Mouse (Mus musculus) G1E (cell line): ENCODE results near the gene Adal. TPM values are rescaled to one million over a fixed set of nuclear protein-coding genes. Genes with fewer than 3 reads are reported as not detected.

Experiments used
- ATAC-seq: 2 replicates; pipeline ENCODE4 v1.8.0; 2016; ENCODE audit warnings: mild to moderate bottlenecking; ENCODE audit not compliant: insufficient number of reproducible peaks, poor library complexity, low FRiP score, severe bottlenecking; ENCODE audit errors: extremely low read depth
- DNase-seq: peaks from one replicate; pipeline ENCODE4 v3.0.0; 2012; ENCODE audit warnings: low spot score
- H3K27me3 ChIP-seq: 2 replicates; pipeline ENCODE4 v1.6.1; 2012; ENCODE audit warnings: mild to moderate bottlenecking, low read length, inconsistent platforms; ENCODE audit not compliant: insufficient read depth
- H3K36me3 ChIP-seq: replicated peaks from 2 replicates; pipeline ENCODE3; 2012; ENCODE audit warnings: mild to moderate bottlenecking, inconsistent platforms
- H3K4me1 ChIP-seq: 2 replicates; pipeline ENCODE4 v1.6.1; 2012; ENCODE audit warnings: low read depth, low read length, inconsistent platforms, mixed read lengths; ENCODE audit not compliant: insufficient read depth
- H3K4me3 ChIP-seq: 2 replicates; pipeline ENCODE4 v1.5.1; 2012; ENCODE audit warnings: low read depth, mild to moderate bottlenecking, inconsistent platforms, low read length, moderate library complexity, mixed read lengths
- H3K9me3 ChIP-seq: replicated peaks from 2 replicates; pipeline ENCODE4 v1.6.1; 2012; ENCODE audit warnings: inconsistent platforms
- CTCF ChIP-seq: IDR thresholded peaks from 2 replicates; pipeline ENCODE4 v1.5.1; 2012; ENCODE audit warnings: low read depth, low read length, inconsistent platforms, mixed read lengths
- GATA1 ChIP-seq: IDR thresholded peaks from 2 replicates; pipeline ENCODE4 v1.6.1; 2012; ENCODE audit warnings: borderline replicate concordance, low read length, inconsistent platforms, mixed read lengths
- GATA2 ChIP-seq: IDR thresholded peaks from 2 replicates; pipeline ENCODE4 v1.6.1; 2012; ENCODE audit warnings: low read depth, low read length, inconsistent platforms, borderline replicate concordance
- POLR2AphosphoS5 ChIP-seq: IDR thresholded peaks from 2 replicates; pipeline ENCODE4 v1.6.1; 2012; ENCODE audit warnings: low read depth, low read length, inconsistent platforms; ENCODE audit not compliant: insufficient replicate concordance
- TAL1 ChIP-seq: conservative IDR thresholded peaks from 2 replicates; pipeline ENCODE4 v1.6.1; 2012; ENCODE audit warnings: low read depth, low read length, inconsistent platforms, mixed read lengths
- polyA plus RNA-seq: library from polyadenylated mRNA; stranded (reverse); fragments of >175 nt; gene quantifications from 2 replicates; pipeline ENCODE4 v1.2.3, GENCODE M21; 2012
- total RNA-seq, 2 experiments: library from RNA; stranded (forward) in 1 of 2; stranded (reverse) in 1 of 2; fragments of 200-1000 nt in 1 of 2; fragments of >200 nt in 1 of 2; fragmentation: Nextera tagmentation in 1 of 2; gene quantifications; 2 replicates each; pipeline ENCODE4 v1.2.3; 2014 to 2017

Adal gene
- total and polyA plus RNA-seq, 3 experiments = 2.9 to 25.1 (median 15.2) TPM

DNA sequence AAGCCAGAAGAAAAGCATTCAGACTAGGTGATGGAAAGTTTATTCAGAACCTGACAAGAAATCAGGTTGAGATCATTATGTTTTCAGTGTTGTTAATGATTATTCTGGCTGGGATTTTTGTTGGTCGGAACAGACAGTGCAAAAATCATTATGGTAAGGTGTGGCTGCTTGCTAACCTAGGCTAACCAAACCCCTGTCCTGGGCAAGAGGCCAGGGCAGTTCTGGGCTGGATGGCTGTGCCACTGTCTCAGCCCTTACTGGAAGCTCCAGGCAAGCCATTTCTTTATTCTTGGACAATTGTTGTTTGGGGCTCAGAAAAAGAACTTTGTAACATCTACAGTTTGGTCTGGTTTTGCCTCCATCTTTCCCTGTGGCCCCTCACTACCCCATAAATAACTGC, 12.7 kb upstream of the Adal start:
- H3K4me1 ChIP-seq = no peaks in the 10 kb centered on the region
- no peak for DNase-seq
- no peaks in the 10 kb centered on the region for H3K36me3 ChIP-seq
- TF ChIP-seq TAL1 (no peak), GATA2 (no peak), GATA1 (no peak), POLR2AphosphoS5 (no peak), CTCF (no peak)
- H3K4me3 ChIP-seq = no peak overlapping the region
- H3K9me3 ChIP-seq = no peaks in the 10 kb centered on the region
- no peak for ATAC-seq
- peaks cover 27% of the 10 kb centered on the region for H3K27me3 ChIP-seq

DNA sequence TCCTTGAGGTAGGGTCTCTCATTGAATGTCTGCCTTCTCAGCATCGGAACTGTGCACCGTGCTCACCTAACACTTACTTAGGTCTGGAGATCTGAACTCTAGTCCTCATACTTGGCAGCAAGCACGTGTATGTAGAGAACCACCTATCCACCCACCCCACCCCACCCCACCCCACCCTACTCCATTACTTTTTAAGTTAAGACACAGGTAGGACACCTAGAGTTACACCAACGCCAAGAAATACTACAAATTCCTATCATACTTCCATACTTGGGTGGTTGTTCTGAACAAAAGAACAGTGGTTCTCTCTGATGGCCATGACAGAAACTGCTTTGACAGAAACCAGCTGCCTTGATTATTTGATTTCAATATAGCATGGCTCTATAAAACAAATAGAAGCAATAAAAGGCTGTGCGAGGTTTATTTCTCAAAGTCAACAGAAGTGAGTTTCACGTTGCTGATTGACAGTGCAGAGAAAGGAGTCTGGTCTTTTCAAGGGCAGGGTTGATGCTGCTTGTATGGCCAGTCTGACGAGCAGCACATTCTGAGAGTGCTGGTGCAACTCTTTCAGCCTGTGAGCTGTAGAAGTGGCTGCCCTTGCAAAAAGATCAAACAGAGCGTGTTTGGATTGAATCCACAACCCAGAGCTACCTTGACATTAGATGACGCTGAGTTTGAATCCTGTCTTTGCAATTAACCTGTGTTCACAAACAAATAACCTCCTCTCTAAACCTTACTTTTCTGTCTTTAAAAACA, 11.2 kb upstream of the Adal start:
- H3K4me3 ChIP-seq = no peak overlapping the region
- no peaks in the 10 kb centered on the region for H3K9me3 ChIP-seq
- TF ChIP-seq POLR2AphosphoS5 (no peak), TAL1 (no peak), GATA1 (no peak), CTCF (no peak), GATA2 (no peak)
- peaks cover 21% of the 10 kb centered on the region for H3K27me3 ChIP-seq
- no peaks in the 10 kb centered on the region for H3K36me3 ChIP-seq
- no peaks in the 10 kb centered on the region for H3K4me1 ChIP-seq
- DNase-seq = no peak
- ATAC-seq = no peak

DNA sequence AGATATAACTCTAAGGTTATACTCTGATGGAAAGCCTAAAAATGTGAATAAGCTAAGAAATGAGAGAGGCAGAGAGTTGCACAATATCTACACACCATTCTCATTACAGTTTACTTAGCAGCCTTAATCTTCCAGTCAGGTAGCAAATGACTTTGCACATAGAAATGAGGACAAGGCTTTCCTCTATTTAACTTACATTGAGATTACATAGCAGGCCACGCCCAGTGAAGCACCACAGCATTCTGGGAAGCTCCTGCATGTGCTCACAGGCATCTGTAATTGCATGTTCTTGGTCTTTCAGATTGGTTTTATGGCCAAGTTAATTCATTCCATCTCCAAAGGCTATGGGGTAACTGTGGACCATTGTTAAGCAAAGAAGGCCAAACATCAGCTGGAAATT, 7.4 kb upstream of the Adal start:
- TF ChIP-seq TAL1 = no peak
- no peak for TF ChIP-seq CTCF
- TF ChIP-seq POLR2AphosphoS5 = no peak
- no peak for TF ChIP-seq GATA2
- TF ChIP-seq GATA1 = no peak
- DNase-seq (no peak), ATAC-seq (no peak)
- Histone ChIP-seq H3K36me3 (peaks cover 11% of the 10 kb centered on the region), H3K27me3 (peaks cover 4% of the 10 kb centered on the region; the same call in 1 of the 2 replicates), H3K4me3 (no peak overlapping the region), H3K9me3 (no peaks in the 10 kb centered on the region), H3K4me1 (peaks cover 8% of the 10 kb centered on the region)

DNA sequence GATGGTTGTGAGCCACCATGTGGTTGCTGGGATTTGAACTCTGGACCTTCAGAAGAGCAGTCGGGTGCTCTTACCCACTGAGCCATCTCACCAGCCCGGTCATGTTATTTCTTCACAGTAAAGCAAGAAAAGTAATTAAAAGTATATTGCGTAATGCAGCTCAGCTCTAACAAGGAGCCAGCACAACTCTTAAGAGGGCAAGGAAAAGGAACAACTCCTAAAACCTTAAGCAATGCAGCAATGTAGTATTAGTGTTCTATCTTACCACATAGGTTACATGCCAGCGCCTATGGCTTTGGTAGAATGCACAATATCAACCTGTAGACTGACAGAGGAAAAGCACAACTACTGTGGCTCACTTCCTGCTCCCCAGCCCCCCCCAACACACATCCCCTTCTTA, 2.9 kb upstream of the Adal start:
- DNase-seq (no peak), ATAC-seq (no peak)
- Histone ChIP-seq H3K4me3 (no peak overlapping the region; the same call in 1 of the 2 replicates), H3K36me3 (peaks cover 29% of the 10 kb centered on the region), H3K27me3 (no peaks in the 10 kb centered on the region), H3K9me3 (no peaks in the 10 kb centered on the region), H3K4me1 (peaks cover 35% of the 10 kb centered on the region)
- no peak for TF ChIP-seq POLR2AphosphoS5

DNA sequence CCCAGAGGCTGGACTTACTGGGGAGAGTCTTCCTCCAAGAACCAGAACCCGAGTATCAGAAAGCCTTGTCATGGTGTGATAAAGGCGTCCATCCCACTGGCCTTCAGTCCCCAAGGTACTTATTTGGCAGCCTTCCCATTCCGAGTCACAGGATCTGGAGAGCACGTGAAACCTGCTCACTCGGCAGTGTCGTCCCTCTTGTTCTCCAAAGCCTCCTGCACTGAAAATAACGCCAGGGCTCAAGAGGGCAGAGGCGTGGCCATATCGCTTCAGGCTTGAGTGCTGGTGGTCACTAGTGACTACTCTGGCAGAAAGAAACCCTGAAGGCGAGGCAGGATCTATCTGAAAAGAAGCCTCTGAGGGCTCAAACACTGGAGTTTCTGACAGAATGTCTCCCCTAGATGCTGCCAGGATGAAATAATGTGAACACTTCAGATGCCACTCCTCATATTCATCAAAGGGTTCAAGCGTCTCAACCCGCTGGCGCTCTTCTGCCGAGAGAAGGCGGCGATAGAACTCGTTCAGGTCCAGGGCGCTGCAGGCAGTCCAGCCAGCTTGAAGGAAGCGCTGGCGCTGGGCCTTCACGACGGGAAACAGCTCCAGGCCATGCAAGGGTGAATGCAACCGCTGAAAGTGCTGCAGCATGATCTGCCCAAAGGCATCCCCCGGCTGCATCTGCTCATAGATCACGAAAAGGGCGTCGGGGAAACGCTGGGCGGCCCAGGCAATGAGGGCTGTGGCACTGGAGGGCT, 786 bp upstream of the Adal start:
- Histone ChIP-seq H3K27me3 (no peaks in the 10 kb centered on the region), H3K4me3 (peak overlapping the region; percentile 94), H3K36me3 (peaks cover 42% of the 10 kb centered on the region), H3K9me3 (no peaks in the 10 kb centered on the region), H3K4me1 (peaks cover 38% of the 10 kb centered on the region)
- ATAC-seq (no peak), DNase-seq (peak; percentile 5)
- TF ChIP-seq GATA2 (no peak), TAL1 (no peak), GATA1 (no peak), POLR2AphosphoS5 (no peak)

DNA sequence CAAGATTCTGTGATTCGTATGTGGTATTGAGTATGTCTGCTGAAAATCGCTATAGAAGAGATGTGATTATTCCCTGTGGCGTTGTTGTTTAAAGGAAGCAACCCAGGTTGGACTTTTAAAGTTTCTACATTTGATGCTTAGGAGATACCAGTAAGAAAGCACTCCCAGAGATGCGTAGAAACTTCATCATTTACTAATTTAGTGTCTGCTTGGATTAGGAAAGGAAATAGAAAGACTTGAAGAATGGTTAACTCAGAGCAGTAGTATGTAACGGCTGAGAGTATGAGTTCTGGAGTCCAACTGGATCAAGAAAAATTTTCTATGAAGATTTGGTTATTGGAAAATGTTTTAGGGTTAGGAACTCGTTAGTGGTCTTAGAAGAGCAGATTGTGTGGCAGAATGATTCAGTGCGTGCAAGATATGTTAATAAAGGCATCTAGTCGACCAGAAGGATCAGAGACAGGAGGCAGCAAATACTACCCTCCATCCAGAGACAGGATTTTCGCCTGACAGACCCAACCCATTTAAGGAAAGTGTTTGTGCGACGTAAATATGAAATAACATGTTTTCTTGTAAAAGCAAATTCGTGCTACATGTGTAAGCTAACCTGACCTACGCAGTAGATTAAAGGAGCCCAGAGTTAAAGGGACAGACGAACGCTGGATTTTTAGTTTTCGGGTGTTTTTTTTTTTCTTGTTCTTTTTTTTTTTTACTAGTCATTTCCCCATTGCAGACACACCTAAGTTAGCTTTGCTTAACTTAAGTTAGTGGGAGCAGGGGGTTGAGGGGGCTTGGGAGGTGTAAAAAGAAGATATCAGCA, 1.2 kb downstream of the Adal start:
- no peaks in the 10 kb centered on the region for H3K9me3 ChIP-seq
- H3K27me3 ChIP-seq = no peaks in the 10 kb centered on the region
- no peak for ATAC-seq
- peaks cover 38% of the 10 kb centered on the region for H3K4me1 ChIP-seq
- H3K4me3 ChIP-seq = peak overlapping the region; percentile 63
- H3K36me3 ChIP-seq = peaks cover 56% of the 10 kb centered on the region
- DNase-seq = no peak
- no peak for TF ChIP-seq GATA2
- no peak for TF ChIP-seq POLR2AphosphoS5
- no peak for TF ChIP-seq GATA1
- no peak for TF ChIP-seq TAL1
- TF ChIP-seq CTCF = no peak
